Mouse (Mus musculus) neural tube, embryonic 12.5 days (tissue): ENCODE results near the gene Katnbl1. TPM values are rescaled to one million over a fixed set of nuclear protein-coding genes. Genes with fewer than 3 reads are reported as not detected.
"Not testable (repeated sequence)": the region's sequence is repeated elsewhere in the genome, so short reads cannot be mapped to it uniquely, and the experiment has no call there.

Experiments
- ATAC-seq: fragments of 200-750 bp; cut with Nextera tagmentation; 2 replicates; pipeline ENCODE4 v1.8.0; 2017; ENCODE audit warnings: low read depth, mild to moderate bottlenecking, moderate TSS enrichment, moderate library complexity; ENCODE audit not compliant: low FRiP score
- H3K27ac ChIP-seq: fragments of 300-500 bp; sonication (generic); 2 replicates; pipeline ENCODE4 v1.5.1; 2016
- H3K27me3 ChIP-seq: fragments of 300-500 bp; sonication (generic); replicated peaks from 2 replicates; pipeline ENCODE4 v1.6.1; 2016; ENCODE audit warnings: mild to moderate bottlenecking
- H3K36me3 ChIP-seq: fragments of 300-500 bp; sonication (generic); 2 replicates; pipeline ENCODE4 v1.6.1; 2016; ENCODE audit warnings: mild to moderate bottlenecking
- H3K4me1 ChIP-seq: fragments of 300-500 bp; sonication (generic); 2 replicates; pipeline ENCODE4 v1.6.1; 2016
- H3K4me2 ChIP-seq: fragments of 300-500 bp; sonication (generic); replicated peaks from 2 replicates; pipeline ENCODE4 v1.6.1; 2016; ENCODE audit warnings: mild to moderate bottlenecking
- H3K4me3 ChIP-seq: fragments of 300-500 bp; sonication (generic); 2 replicates; pipeline ENCODE4 v1.5.1; 2016
- H3K9ac ChIP-seq: fragments of 300-500 bp; sonication (generic); 2 replicates; pipeline ENCODE4 v1.6.1; 2016; ENCODE audit warnings: mild to moderate bottlenecking
- H3K9me3 ChIP-seq: fragments of 300-500 bp; sonication (generic); 2 replicates; pipeline ENCODE4 v1.6.1; 2016; ENCODE audit warnings: mild to moderate bottlenecking
- WGBS: fragments of 180-500 bp; shearing (Covaris S2); methylation state at CpG from one replicate; pipeline ENCODE4 v1.1.7; 2016; 5-methylcytosine and 5-hydroxymethylcytosine counted together
- polyA plus RNA-seq: library from polyadenylated mRNA; unstranded; fragments of >200 nt; fragmentation: Nextera tagmentation; extraction: Ambion mirVana; gene quantifications from 2 replicates; pipeline ENCODE4 v1.2.1, GENCODE M21; 2016

Katnbl1 gene
- polyA plus RNA-seq, 1 experiment from 2014 or later, result 48.8 TPM

DNA sequence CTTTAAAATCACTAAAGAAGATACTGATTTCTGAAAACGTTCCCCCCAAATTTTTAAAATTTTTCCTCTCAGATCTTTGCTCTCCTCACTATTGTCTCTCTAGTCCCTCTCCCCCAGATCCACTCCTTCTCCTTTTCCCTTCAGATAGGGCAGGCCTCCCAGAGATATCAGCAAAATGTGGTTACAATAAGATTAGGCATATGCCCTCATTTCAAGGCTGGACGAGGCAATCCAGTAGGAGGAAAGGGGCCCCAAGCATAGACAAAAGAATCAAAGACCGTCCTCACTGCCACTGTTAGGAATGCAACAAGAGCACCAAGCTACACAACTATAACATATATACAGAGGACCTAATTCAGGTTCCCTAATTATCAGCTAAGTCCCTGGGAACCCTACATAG, 46.3 kb downstream of the Katnbl1 start:
- 80% methylated on average over 3 of the region's 3 CpGs for WGBS
- no peak for ATAC-seq

DNA sequence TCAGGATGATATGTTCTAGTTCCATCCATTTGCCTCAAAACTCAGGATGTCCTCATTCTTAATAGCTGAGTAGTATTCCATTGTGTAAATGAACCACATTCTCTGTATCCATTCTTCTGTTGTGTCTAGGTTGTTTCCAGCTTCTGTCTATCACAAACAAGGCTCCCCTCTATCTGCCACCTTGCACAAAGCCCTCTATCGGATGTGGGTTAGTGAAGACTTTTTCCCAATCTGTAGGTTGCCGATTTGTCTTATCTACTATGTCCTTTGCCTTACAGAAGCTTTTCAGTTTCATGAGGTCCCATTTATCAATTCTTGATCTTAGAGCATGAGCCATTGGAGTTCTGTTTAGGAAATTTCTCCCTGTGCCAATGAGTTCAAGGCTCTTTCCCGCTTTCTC, 49.5 kb downstream of the Katnbl1 start:
- H3K4me3 ChIP-seq, H3K27ac ChIP-seq, H3K9ac ChIP-seq, H3K4me1 ChIP-seq, H3K9me3 ChIP-seq, H3K4me2 ChIP-seq, H3K27me3 ChIP-seq, H3K36me3 ChIP-seq, ATAC-seq: not testable (repeated sequence)
- 88% methylated on average over 3 of the region's 3 CpGs for WGBS

More for the DNA sequence above, 46.3 kb downstream of the Katnbl1 start:
- Histone ChIP-seq H3K4me3 (no peak overlapping the region), H3K36me3 (no peaks in the 10 kb centered on the region), H3K27ac (no peak overlapping the region), H3K4me2 (no peak overlapping the region), H3K9ac (no peak overlapping the region), H3K9me3 (no peaks in the 10 kb centered on the region), H3K4me1 (no peaks in the 10 kb centered on the region), H3K27me3 (no peaks in the 10 kb centered on the region)

DNA sequence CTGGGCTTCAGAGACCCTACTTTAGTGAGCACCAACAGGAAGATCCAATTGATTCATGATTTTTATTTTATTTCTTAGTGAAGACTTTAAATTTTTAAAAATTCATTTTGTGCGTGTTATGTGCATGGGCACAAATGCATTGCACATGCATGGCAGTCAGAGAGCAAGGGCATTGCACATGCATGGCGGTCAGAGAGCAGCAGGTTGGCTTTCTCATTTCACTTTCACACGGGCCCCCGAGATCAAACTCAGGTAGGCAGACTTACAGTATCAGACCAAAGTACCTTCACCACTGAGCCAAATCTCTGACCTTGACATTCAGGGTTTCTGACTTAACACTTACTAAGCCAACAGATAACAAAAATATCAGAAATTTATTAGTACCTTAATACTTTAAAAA, 50.7 kb downstream of the Katnbl1 start:
- Histone ChIP-seq H3K27me3 (no peaks in the 10 kb centered on the region), H3K27ac (no peak overlapping the region), H3K9me3 (no peaks in the 10 kb centered on the region), H3K4me1 (no peaks in the 10 kb centered on the region), H3K4me2 (no peak overlapping the region), H3K9ac (no peak overlapping the region), H3K4me3 (no peak overlapping the region), H3K36me3 (no peaks in the 10 kb centered on the region)
- ATAC-seq, result no peak
- WGBS, result 90% methylated on average over 4 of the region's 4 CpGs

- Histone ChIP-seq H3K9me3 (no peaks in the 10 kb centered on the region), H3K4me2 (no peak overlapping the region), H3K27ac (no peak overlapping the region), H3K9ac (no peak overlapping the region), H3K36me3 (no peaks in the 10 kb centered on the region), H3K27me3 (no peaks in the 10 kb centered on the region), H3K4me3 (no peak overlapping the region), H3K4me1 (no peaks in the 10 kb centered on the region)
- 81% methylated on average over 5 of the region's 5 CpGs for WGBS
- ATAC-seq, result no peak
These were observed 51.4 kb downstream of the Katnbl1 start for GRCm38 (mm10) chr2:112430403-112430802.

GRCm38 (mm10) chr2:112432523-112432922, 53.5 kb downstream of the Katnbl1 start:
- Histone ChIP-seq H3K4me2 (no peak overlapping the region), H3K36me3 (no peaks in the 10 kb centered on the region), H3K9me3 (no peaks in the 10 kb centered on the region), H3K9ac (no peak overlapping the region), H3K27me3 (no peaks in the 10 kb centered on the region), H3K4me3 (no peak overlapping the region), H3K4me1 (no peaks in the 10 kb centered on the region), H3K27ac (no peak overlapping the region)
- 92% methylated on average over 2 of the region's 2 CpGs for WGBS
- ATAC-seq, result no peak

GRCm38 (mm10) chr2:112433359-112433758, 54.3 kb downstream of the Katnbl1 start:
- Histone ChIP-seq H3K27ac (no peak overlapping the region), H3K27me3 (no peaks in the 10 kb centered on the region), H3K4me2 (no peak overlapping the region), H3K9me3 (no peaks in the 10 kb centered on the region), H3K4me3 (no peak overlapping the region), H3K9ac (no peak overlapping the region), H3K4me1 (no peaks in the 10 kb centered on the region), H3K36me3 (no peaks in the 10 kb centered on the region)
- ATAC-seq, result no peak
- 92% methylated on average over 2 of the region's 2 CpGs for WGBS

DNA sequence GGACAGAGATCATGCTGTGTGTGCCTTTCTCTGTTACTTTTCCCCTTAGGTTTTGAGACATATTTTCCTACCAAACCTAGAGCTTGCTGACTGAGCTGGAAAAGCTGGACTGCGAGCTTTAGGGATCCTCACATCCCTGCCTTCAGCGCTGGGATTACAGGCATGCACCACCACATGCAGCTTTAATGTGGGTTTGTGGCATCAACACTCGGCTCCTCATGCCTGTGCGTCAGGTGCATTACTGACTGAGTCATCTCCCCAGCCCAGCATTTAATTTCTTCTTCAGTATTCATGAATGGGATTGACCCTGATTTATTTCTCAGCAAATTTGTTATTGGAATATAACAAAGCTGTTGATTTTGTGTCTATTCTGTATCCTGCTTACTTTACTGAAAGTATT, 57.3 kb downstream of the Katnbl1 start:
- no peaks in the 10 kb centered on the region for H3K36me3 ChIP-seq
- 78% methylated on average over 4 of the region's 4 CpGs for WGBS
- no peaks in the 10 kb centered on the region for H3K9me3 ChIP-seq
- no peak for ATAC-seq
- no peaks in the 10 kb centered on the region for H3K4me1 ChIP-seq
- H3K27ac ChIP-seq, result no peak overlapping the region
- no peak overlapping the region for H3K4me2 ChIP-seq
- H3K9ac ChIP-seq, result no peak overlapping the region
- H3K4me3 ChIP-seq, result no peak overlapping the region
- no peaks in the 10 kb centered on the region for H3K27me3 ChIP-seq

GRCm38 (mm10) chr2:112437589-112437988, 58.6 kb downstream of the Katnbl1 start:
- Histone ChIP-seq H3K9ac (no peak overlapping the region), H3K27ac (no peak overlapping the region), H3K4me1 (no peaks in the 10 kb centered on the region), H3K9me3 (no peaks in the 10 kb centered on the region), H3K27me3 (no peaks in the 10 kb centered on the region), H3K4me3 (no peak overlapping the region), H3K36me3 (no peaks in the 10 kb centered on the region), H3K4me2 (no peak overlapping the region)
- no peak for ATAC-seq
- 93% methylated on average over 2 of the region's 2 CpGs for WGBS

DNA sequence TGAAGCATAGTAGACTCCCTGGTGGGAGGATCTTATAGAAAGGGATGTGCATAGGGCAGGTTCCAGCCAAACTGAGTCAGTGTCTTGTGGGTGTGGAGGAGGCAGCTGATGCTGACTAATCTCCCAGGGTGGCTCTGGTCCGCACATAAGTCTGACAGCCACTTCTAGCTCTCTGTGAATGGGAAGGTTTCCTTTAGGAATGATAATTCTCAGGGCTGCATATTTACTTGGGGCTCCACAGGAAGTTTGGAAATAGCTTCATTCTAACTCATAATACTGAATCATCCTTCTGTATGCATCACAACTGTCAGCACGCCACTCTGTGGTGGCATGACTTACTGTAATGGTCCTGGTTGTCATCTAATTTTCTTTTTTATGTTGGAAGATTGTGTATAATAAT, 64.5 kb downstream of the Katnbl1 start:
- H3K4me3 ChIP-seq, result no peak overlapping the region
- WGBS, result 76% methylated on average over 2 of the region's 2 CpGs
- H3K9me3 ChIP-seq, result no peaks in the 10 kb centered on the region
- no peak overlapping the region for H3K27ac ChIP-seq
- no peak overlapping the region for H3K4me2 ChIP-seq
- H3K4me1 ChIP-seq, result no peaks in the 10 kb centered on the region
- no peak for ATAC-seq
- no peaks in the 10 kb centered on the region for H3K27me3 ChIP-seq
- no peak overlapping the region for H3K9ac ChIP-seq
- H3K36me3 ChIP-seq, result no peaks in the 10 kb centered on the region

GRCm38 (mm10) chr2:112445511-112445910, 66.5 kb downstream of the Katnbl1 start:
- Histone ChIP-seq H3K27me3 (no peaks in the 10 kb centered on the region), H3K4me2 (no peak overlapping the region), H3K4me3 (no peak overlapping the region), H3K4me1 (no peaks in the 10 kb centered on the region), H3K9ac (no peak overlapping the region), H3K36me3 (no peaks in the 10 kb centered on the region), H3K9me3 (no peaks in the 10 kb centered on the region), H3K27ac (no peak overlapping the region)
- ATAC-seq, result no peak

DNA sequence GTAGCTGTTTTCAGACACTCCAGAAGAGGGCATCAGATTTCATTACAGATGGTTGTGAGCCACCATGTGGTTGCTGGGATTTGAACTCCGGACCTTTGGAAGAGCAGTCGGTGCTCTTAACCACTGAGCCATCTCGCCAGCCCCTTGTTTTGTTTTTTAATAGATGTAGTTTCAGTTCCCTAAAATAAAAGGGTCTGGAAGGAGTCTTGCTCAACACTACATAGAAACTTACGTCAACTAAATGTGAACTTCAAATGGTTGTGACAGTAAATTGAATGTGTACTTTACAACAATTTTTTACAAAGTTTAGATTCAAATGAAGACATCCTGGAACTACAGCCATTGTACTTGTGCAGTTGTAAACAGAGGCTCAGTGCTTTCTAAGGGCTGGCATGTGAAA, 69.0 kb downstream of the Katnbl1 start:
- not testable (repeated sequence) for ATAC-seq, H3K4me1 ChIP-seq, H3K27ac ChIP-seq, H3K9me3 ChIP-seq, H3K36me3 ChIP-seq, H3K4me2 ChIP-seq, H3K9ac ChIP-seq, H3K4me3 ChIP-seq, H3K27me3 ChIP-seq
- WGBS, result 76% methylated on average over 4 of the region's 4 CpGs

DNA sequence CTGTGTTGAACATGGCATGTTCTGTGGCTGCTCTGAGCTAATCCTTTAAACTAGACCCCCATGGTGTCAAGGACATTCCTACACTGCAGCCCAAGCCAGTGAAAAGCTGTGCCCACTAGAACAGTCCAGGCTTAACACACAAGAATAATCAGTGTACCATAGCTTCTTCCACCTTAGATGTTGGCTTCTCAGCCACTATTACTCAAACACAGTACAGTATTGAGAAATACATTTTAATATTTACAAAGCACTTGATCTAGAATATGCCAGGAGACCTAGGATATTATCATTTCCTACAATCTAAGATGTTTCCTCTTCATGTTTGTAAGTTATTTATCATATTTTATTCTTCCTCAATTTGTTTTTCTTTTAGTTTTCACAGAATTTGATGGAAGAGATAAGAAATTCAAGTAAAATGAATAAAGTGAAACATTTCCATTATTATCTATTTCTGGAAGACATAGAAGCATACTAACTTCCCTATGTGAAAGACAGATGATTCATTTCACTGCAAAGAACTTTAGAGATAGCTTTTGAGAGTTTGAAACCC, 69.6 kb downstream of the Katnbl1 start:
- Histone ChIP-seq H3K4me1 (no peaks in the 10 kb centered on the region), H3K27me3 (no peaks in the 10 kb centered on the region), H3K4me2 (no peak overlapping the region), H3K9me3 (no peaks in the 10 kb centered on the region), H3K36me3 (no peaks in the 10 kb centered on the region), H3K9ac (no peak overlapping the region), H3K4me3 (no peak overlapping the region), H3K27ac (no peak overlapping the region)
- ATAC-seq, result no peak

- Histone ChIP-seq H3K27me3 (no peaks in the 10 kb centered on the region), H3K4me1 (no peaks in the 10 kb centered on the region), H3K4me2 (no peak overlapping the region), H3K9ac (no peak overlapping the region), H3K36me3 (no peaks in the 10 kb centered on the region), H3K9me3 (no peaks in the 10 kb centered on the region), H3K4me3 (no peak overlapping the region), H3K27ac (no peak overlapping the region)
- 37% methylated on average over 4 of the region's 4 CpGs for WGBS
- no peak for ATAC-seq
These were observed 70.7 kb downstream of the Katnbl1 start for GRCm38 (mm10) chr2:112449597-112450296.
